Mouse (Mus musculus) embryonic fibroblast, embryonic 13.5 days (primary cell): ENCODE measurements around the gene Ski. TPM values are rescaled to one million over a fixed set of nuclear protein-coding genes. Genes with fewer than 3 reads are reported as not detected.

Experiments used
- H3K27ac ChIP-seq: 2 replicates; pipeline ENCODE4 v1.5.1; 2012; ENCODE audit warnings: low read length, control low read depth, inconsistent platforms; ENCODE audit not compliant: insufficient read depth
- H3K4me1 ChIP-seq: 2 replicates; pipeline ENCODE4 v1.6.1; 2011; ENCODE audit warnings: low read length; ENCODE audit not compliant: control insufficient read depth, insufficient read depth
- H3K4me3 ChIP-seq: 2 replicates; pipeline ENCODE4 v1.5.1; 2011; ENCODE audit warnings: mild to moderate bottlenecking, control low read depth, low read length; ENCODE audit not compliant: insufficient read depth
- CTCF ChIP-seq: IDR thresholded peaks from 2 replicates; pipeline ENCODE4 v1.5.1; 2011; ENCODE audit warnings: mild to moderate bottlenecking, control low read depth, low read length, moderate library complexity, borderline replicate concordance; ENCODE audit not compliant: insufficient read depth
- POLR2A ChIP-seq: IDR thresholded peaks from 2 replicates; pipeline ENCODE4 v1.6.1; 2011; ENCODE audit warnings: low read depth, mild to moderate bottlenecking, control low read depth, low read length, moderate library complexity
- polyA plus RNA-seq: library from polyadenylated mRNA; stranded (reverse); fragments of >200 nt; gene quantifications from 2 replicates; pipeline ENCODE4 v1.2.4, GENCODE M21; 2011; ENCODE audit warnings: low read depth; ENCODE audit not compliant: missing spikeins, insufficient read length

The Ski gene
- polyA plus RNA-seq, 1 experiment, result 106 TPM

DNA sequence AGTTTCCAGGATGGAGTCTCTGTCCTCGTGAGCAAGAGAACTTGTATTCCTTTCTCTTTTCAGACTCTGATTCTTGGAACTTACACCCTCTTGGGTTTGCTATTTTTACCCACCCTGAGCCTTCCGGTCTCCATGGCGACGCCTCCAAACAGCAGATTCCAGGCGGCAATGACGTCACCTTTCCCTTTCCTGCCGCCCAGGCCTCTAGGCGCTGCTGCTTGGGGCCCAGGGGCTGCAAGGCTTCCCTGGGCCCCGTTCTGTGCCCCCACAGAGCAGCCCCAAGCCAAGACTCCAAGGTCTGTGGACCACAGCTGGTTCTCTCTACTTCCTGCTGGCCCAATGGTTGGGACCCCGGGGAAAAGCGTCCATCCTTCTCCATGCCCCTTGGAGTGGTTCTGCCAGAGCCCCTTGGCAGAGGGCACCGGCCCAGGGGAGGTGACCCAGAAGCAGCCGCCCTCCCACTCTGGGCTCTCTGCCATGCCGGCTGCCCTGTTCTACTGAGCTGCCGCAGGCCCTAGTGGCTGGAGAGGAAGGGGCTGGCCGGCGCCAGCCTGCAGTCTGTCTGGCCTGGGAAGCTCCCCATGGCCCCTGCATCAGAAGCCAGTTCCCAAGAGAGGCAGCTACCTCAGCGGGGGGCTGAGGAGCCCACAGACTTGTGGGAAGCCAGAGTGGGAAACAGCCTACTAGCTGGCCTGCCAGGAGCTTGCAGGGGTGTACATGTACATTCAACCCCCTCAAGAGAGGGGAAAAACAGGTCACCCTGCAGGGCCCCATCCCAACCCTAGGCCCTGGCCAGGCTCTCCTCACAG lies 13.1 kb upstream of the Ski start:
- Histone ChIP-seq H3K4me3 (no peak overlapping the region), H3K4me1 (peaks cover 23% of the 10 kb centered on the region), H3K27ac (peak overlapping the region; percentile 98)
- TF ChIP-seq CTCF, result no peak
- TF ChIP-seq POLR2A, result no peak; the same call in 1 of the 2 replicates

- H3K4me3 ChIP-seq, result no peak overlapping the region
These were observed 12.2 kb upstream of the Ski start for GRCm38 (mm10) chr4:155234371-155235310.

GRCm38 (mm10) chr4:155233878-155234277 lies 11.5 kb upstream of the Ski start:
- no peak for TF ChIP-seq CTCF
- Histone ChIP-seq H3K27ac (peak overlapping the region; percentile 98), H3K4me1 (peaks cover 23% of the 10 kb centered on the region), H3K4me3 (no peak overlapping the region)

More at GRCm38 (mm10) chr4:155234371-155235310, 12.2 kb upstream of the Ski start:
- H3K4me1 ChIP-seq, result peaks cover 23% of the 10 kb centered on the region
- peak overlapping the region; percentile 98 for H3K27ac ChIP-seq
- TF ChIP-seq CTCF, result no peak
- TF ChIP-seq POLR2A, result no peak

DNA sequence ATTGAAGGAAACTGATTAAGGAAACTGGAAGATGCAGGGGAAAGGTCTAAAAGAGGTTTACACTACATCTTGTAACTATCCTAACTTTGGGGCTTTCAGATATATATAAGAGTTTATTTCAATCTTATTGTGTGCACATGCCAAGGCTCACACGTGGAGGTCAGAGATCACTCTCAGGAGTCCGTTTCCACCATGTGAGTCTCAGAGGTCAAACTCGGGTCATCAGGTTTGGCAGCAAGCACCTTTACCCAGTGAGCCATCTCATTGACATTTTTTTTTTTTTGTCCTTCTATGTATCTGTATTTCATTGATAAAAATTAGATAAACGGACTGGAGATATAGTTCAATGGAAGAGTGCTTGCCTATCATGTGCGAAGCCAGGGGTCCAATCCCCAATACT lies 6.1 kb upstream of the Ski start:
- Histone ChIP-seq H3K4me3 (no peak overlapping the region), H3K27ac (no peak overlapping the region), H3K4me1 (peaks cover 7% of the 10 kb centered on the region; the same call in 1 of the 2 replicates)
- TF ChIP-seq CTCF (no peak), POLR2A (no peak)

GRCm38 (mm10) chr4:155227986-155228385 lies 5.6 kb upstream of the Ski start:
- no peak overlapping the region for H3K4me3 ChIP-seq
- H3K27ac ChIP-seq, result no peak overlapping the region
- no peak for TF ChIP-seq POLR2A
- TF ChIP-seq CTCF, result no peak
- H3K4me1 ChIP-seq, result peaks cover 5% of the 10 kb centered on the region; the same call in 1 of the 2 replicates

- no peak for TF ChIP-seq CTCF
- TF ChIP-seq POLR2A, result no peak
- Histone ChIP-seq H3K27ac (no peak overlapping the region), H3K4me1 (peaks cover 5% of the 10 kb centered on the region; the same call in 1 of the 2 replicates), H3K4me3 (no peak overlapping the region)
These were observed 3.5 kb upstream of the Ski start for GRCm38 (mm10) chr4:155225918-155226317.

DNA sequence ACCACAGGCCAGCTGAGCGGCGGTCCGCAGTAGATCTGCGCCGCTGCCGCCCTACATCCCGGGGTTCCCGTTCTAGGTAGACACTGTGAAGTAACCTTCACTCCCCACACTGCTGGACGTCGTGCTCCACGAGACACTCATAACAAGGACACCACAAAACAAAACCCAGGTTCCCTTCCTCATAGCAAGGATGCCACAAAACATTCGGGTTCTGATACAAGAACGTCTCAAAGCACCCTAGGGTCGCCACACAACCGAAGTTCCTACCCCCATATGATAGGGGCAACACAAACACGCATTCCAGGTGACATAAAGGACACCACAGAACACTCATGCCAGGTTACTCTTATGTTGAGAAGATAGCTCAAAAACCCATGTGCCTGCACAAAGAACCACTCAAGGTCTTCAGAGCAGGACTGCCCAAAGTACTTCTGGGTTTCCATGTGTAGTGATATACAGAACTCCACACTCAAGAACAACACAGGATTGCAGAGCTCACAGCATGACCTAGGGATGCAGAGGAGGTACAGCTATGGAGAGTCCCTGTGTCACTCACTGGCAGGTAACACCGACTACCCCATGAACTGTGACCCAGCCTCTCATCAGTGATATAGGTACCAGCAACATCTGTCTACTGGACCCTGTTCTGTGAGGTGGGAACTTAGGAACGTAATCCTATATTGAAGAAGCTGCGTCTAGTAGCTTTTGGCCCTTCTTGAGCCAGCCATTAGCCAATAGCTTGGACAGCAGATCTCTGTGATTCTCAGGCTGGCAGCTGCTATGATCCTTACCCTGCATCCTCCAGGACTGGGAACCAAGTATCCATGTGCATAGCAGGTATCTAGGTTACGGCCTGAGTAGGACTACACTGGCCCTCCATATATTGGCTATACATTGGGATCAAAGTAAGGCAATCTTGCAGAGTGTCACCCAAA lies 1.5 kb upstream of the Ski start:
- 0 out of 2 replicates have a peak, but pooled peaks have one; percentile 49 for TF ChIP-seq POLR2A
- TF ChIP-seq CTCF, result no peak
- Histone ChIP-seq H3K27ac (peak overlapping the region; percentile 94), H3K4me1 (peaks cover 5% of the 10 kb centered on the region; the same call in 1 of the 2 replicates), H3K4me3 (peak overlapping the region; percentile 29)

DNA sequence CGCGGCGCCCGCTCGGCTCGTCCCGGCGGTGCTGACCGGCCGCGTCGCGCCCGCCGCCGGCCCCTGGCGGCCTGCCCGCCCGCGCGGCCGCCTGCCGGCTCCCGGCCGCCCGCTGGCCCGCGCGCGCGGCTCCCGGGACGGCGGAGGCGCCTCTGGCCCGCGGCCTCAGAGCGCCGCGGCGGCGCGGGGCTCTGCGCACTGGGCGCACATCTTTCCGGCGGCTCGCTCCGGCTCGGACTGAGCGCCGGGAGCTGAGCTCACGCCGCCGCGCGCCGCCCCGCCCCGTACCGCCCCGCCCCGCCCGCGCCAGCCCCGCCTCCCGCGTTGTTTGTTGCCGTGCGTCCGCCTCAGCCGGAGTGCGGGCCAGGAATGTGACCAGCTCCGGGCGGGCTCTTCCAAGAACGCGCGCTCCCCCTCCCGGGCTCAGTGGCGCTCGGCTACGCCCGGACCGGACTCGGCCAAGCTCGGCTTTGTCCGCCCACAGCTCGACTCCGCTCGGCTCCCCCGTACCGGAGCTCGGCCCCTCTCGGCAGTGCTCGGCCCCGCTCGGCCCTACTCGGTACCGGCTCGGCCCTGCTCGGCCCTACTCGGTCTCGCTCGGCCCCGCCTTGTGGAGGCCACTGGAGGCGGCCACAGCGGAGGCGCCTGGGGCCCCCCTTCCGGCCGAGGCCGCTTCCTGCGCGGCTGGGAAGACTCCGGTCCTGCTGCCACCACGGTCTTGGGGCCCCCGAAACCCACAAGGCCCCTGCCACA lies 625 bp upstream of the Ski start:
- H3K4me1 ChIP-seq, result peaks cover 7% of the 10 kb centered on the region; the same call in 1 of the 2 replicates
- TF ChIP-seq POLR2A, result peak; percentile 80
- 0 out of 2 replicates have a peak, but pooled peaks have one; percentile 18 for TF ChIP-seq CTCF

More for the DNA sequence above, 625 bp upstream of the Ski start:
- Histone ChIP-seq H3K4me3 (peak overlapping the region; percentile 29), H3K27ac (peak overlapping the region; percentile 94)
